Mouse (Mus musculus): ENCODE measurements at regions not wholly inside any gene's neighbourhood (a gene's known extent, or its start where the extent isn't known, plus 50 kb on each side); places are given as distances from the start of the nearest gene placed in this dataset.

DNA sequence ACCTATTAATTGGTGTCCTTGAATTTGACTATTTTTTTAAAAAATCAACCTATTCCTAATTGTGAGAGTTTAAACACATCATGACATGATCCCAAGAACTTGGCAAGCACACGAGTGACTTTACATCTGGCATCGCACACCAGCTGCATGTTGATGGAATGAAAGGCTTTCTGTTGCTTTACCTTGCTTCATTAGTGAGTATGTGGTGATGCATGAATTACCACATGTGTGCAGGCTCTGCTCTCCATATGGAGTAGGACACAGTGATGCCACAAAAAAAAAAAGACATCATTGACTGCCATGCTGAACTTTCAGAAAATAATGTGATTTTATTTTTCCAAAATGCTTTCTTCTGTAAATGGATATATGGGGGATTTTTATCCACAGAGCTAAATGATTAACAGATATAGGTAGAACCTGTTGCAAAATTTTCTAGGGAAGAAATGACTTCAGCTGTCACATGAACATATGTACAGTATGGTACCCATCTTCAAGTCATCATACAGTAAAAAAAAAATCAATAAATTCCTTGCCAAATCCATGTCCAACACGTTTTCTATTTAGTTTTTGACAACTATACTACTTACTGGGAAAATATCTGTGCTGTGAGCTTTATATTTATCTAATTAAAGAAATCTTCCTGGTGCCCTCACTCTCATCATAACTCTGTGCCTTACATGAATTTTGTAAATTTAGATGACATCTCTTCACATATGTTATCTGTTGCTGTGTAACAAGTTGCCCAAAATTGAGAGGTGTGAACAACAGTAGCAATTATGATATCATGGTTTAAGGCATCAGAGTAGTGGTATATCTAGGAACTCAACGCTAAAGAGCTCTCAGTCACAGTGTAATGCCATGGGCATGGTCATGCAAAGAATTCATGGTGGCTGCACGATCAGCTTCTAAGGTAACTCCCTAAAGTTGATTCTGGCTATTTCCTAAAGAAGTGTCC is 84.0 kb upstream of the Arrdc3 start:
- no peak for DNase-seq

DNA sequence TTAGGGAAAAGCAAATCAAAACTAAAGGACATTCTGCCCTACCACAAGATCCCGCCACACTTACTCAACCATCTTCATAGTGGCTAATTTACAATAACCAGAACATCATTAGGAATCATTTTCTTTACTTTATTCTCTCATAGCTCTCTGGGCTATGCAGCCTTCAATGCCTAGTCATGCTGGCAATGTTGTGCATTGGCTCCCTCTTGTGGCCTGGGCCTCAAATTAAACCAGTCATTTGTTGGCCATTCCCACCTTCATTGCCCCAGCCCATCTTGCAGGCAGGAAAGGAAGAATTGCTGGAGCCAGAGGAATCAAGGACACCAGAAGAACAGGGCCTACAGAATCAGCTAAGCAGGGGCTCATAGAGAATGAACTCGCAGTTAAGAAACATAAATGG is 77.0 kb upstream of the Arrdc3 start:
- DNase-seq = peak; percentile 48

GRCm38 (mm10) chr13:80827037-80827471 is 56.1 kb upstream of the Arrdc3 start:
- DNase-seq = peak; percentile 21

Measured in kidney, postnatal 10 days (tissue).